Mouse (Mus musculus) adipocyte (in vitro differentiated cells): ENCODE results near the gene Olfr910.

Experiments used
- DNase-seq: peaks from one replicate; pipeline ENCODE4 v3.0.0-alpha.2; 2016; ENCODE audit warnings: low spot score

Gene Olfr910

GRCm38 (mm10) chr9:38537549-38537948 is at the start of gene Olfr910:
Olfr910 (plus strand) TSS chr9:38537849.
- DNase-seq = no peak

- no peak for DNase-seq
These were observed 42.1 kb upstream of the Olfr910 start, which contains the start of gene Olfr907 for GRCm38 (mm10) chr9:38495501-38495900. Olfr907 (plus strand) TSS chr9:38495801.

GRCm38 (mm10) chr9:38512353-38512752 is 25.3 kb upstream of the Olfr910 start:
- DNase-seq = no peak

GRCm38 (mm10) chr9:38521280-38521679 is 16.4 kb upstream of the Olfr910 start, which contains the start of gene Olfr911-ps1:
Olfr911-ps1 (plus strand) TSS chr9:38521580.
- no peak for DNase-seq

- DNase-seq = no peak
These were observed 42.2 kb downstream of the Olfr910 start, which contains the start of gene Olfr912 for GRCm38 (mm10) chr9:38579878-38580277. Olfr912 (plus strand) TSS chr9:38580178.
